Mouse (Mus musculus) CD8-positive naive resting alpha-beta T cell, adult 2 months (primary cell): ENCODE results near the gene St6galnac3.

Experiments used
- DNase-seq, 2 experiments: peaks; one replicate each; pipeline ENCODE4 v3.0.0; 2022; ENCODE audit warnings: low read depth in 2 of 2, low spot score in 2 of 2

St6galnac3 gene

GRCm38 (mm10) chr3:153658051-153658777 lies 66.8 kb downstream of the St6galnac3 start:
- peak in 1 of 2 experiments; percentile 12 for DNase-seq

DNA sequence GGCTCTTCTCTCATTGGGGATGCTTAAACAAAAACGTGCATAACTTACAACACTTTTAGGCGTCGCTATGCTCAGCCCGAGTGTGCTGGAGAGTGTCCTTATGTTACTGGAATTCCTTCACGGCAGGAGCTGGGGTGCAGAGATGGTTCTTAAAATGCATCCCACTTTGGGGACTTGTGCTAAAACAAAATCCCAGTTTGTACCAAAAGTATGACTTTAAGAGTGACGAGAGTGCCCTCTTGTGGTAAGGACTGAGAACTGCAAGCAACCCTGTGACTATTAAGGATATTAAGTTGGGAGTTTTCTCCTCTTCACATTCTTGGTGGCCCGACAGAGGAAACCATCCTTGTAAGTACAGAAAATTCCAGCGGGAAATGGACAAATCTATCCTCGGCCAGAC lies 69.9 kb downstream of the St6galnac3 start:
- DNase-seq: peak; percentile 4 to 21

DNA sequence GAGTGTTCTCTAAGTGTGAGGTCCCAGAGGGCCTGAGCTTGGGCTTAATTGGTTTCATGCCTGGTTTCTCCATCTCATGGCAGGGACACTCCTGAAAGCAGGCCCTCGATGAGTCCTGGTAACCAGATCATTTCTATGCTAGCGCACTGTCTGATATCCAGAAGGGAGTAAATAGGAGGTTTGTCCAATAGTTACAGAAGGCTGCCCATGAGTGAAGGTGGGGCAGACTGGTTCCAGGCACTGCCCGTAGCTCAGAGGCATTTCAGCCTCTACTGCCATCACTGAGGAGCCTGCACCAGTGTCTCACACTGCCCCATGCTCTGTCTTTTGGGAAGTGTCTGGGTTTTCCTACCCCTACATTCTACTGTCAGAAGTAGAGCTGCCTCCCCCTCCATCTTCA lies 72.1 kb downstream of the St6galnac3 start:
- DNase-seq: no peak

- no peak for DNase-seq
Observed at GRCm38 (mm10) chr3:153648713-153649112, 76.3 kb downstream of the St6galnac3 start.

DNA sequence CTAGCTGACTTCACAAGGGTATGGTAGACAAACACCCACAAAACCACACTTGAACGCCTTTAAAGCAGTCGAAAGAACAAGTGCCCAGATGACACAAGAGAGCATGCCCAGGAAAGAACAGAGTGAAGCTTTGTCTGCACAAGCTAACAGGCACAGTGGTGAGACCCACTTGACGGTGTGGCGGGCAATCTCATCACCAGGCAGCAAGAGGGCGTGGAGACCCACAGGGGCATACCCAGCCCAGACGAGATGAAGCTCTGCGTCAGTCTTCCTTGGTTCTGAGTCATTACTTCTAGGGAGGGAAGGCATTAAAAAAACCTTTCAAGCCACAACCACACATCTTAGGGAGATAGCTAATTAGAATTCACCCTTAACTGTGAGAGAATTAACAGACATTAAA lies 79.2 kb downstream of the St6galnac3 start:
- DNase-seq: no peak

DNA sequence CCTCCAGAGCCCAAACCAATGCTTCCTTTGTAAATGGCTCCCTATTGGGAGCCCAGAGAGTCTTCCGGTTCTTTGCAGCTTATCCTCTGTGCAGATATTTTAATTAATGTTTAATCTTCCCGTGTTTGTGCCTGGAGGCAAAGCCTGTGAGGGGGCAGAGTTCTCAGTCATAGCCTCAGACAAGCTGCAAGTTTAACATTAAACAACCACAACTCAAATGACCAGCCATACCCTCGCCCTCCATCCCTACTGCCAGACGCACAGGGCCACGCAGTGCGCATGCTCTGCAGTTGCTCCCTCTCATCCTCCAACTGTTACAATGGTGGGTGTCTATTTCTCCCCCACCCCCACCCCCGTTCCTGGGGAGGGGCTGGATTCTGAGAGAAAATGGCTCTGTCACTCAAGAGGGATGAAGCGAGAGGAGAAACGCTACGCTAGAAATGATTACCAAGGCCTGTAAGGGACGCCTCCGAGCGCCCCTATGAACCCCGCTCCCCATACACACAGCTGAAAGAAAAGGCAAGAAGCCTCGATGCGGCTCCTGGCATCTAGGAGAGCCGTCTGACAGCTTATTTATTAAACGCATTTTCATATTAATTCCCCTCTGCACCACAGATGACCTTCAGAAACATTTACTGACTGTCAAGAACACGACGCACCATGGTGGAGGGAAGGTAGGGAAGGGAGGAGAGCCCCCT lies 81.0 kb downstream of the St6galnac3 start:
- DNase-seq: no peak

DNA sequence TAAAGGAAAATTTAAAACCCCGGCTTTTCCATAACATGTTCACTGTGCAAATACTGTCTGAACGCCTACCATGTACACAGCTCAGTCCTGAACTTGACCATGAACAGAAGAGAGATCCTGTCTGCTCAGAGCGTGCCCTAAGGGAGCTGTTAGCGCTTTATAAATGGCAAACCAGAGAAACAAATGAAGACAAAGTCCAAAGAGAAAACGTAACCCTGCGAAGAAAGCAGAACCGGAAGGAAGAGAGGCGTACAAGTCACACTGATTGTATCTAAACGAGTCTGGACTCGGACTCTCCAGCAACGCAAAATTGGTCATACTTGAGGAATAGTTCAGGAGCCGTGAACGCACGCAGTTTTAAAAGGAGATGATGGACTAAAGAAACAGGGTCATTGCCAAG lies 82.1 kb downstream of the St6galnac3 start:
- no peak for DNase-seq

DNA sequence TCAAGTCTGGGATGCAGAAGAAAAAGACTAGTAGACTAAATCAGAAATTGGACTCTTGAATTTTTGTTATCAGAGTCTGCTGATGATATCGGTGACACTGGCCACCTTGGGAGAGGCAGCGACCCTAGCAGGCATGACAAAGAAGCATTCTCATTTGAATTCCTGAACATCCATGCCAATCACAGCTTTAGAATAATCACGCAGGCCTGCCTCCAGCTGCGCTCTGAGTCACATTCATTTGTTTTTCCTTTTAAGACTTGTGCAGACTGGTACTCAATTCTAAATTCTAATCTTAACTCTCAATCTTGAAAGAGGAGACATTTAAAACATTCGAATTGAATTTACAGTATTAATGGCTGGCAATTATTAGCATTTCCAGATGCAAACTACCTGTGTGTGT lies 83.2 kb downstream of the St6galnac3 start:
- no peak for DNase-seq

- DNase-seq: no peak
Observed at GRCm38 (mm10) chr3:153637336-153637735, 87.6 kb downstream of the St6galnac3 start.

- DNase-seq: no peak
Observed at GRCm38 (mm10) chr3:153636804-153637153, 88.2 kb downstream of the St6galnac3 start.

GRCm38 (mm10) chr3:153636094-153636803 lies 88.7 kb downstream of the St6galnac3 start:
- DNase-seq: no peak

GRCm38 (mm10) chr3:153631988-153632672 lies 92.8 kb downstream of the St6galnac3 start:
- no peak for DNase-seq

DNA sequence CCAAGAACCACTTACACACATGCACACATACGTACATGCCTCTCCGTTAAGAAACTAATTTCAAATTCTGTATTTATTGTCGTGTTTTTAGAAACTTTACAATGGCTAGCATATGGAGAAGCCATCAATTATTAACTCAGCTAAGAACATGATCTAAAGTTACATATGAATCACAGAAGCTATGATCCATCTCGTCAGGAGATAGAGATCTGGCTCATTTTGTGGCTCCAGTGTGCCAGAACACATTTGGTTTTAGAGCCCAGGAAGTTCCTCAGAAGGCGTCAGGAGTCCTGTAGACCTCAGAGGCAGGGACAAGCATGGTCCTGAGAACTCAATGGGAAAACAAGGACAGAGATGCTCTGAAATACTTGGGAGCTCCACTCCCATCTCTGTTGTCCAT lies 98.7 kb downstream of the St6galnac3 start:
- DNase-seq: no peak

DNA sequence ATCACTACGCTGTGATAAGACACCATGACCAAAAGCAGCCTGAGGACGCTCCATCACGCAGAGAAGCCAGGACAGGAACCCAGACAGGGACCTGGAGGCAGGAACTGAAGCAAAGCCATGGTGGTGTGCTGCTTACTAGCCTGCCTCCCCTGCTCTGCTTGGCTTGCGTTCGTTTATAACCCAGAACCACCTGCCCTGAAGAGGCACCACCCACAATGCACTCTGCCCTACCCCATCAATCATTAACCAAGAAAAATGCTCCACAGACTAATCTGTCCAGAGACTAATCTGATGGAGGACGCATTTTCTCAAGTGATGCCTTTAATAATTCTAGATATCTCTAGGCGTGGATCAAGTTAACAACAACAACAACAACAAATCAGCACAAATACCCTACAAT lies 106.0 kb downstream of the St6galnac3 start:
- no peak for DNase-seq

- no peak for DNase-seq
Observed at GRCm38 (mm10) chr3:153616849-153617248, 108.1 kb downstream of the St6galnac3 start.

DNA sequence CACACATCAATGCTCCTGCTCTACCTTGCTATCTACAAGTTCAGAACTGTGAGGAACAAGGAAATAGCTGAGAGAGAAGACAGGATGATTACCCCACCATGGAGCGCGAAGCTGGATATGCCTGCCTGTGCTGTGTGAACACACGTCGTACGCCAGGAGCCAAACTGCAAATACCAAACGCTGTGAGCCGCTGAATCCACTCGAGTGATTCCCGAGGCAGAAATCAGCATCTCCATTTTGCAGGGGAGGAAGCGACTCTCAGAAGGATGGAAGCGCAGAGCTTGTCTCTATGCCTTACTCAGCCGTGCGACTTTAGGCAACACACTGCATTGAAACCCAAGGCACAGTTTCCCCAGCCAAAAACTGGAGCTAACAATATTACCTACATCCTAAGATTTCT lies 114.7 kb downstream of the St6galnac3 start:
- no peak for DNase-seq

DNA sequence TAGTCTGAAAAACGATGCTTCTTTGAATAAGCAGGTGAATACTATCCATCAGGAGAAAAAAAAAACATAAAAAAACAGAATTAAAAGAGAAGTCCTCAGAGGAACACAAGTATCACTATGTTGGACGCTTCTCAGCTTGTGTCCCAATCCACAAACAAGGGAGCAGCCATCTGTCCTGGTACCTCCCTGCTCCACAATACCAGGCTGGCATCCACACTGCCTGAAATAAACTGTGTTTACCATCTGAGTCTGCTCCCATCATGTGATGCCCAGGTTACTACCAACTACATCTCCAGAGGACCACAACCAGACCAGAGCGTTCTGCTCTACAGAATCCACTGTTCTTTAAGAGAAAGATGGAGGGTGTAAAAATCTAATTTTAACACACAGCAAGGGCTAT lies 118.6 kb downstream of the St6galnac3 start:
- no peak for DNase-seq

DNA sequence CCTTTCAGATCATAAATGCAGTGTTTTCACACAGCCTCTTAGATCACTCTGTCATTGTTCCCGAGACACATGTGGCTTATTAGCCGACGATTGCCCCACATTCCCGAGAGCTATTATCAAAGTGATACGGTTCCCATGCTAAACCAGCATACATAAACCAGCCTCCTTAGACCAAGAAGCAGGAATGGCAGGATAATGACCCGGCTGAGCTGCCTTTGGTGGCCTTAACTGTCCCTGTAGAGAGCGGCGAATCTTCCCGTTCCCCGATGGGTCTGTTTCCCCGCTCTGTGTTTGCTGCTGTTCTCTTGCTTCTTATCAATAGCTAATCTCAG lies 119.2 kb downstream of the St6galnac3 start:
- DNase-seq: no peak

- DNase-seq: no peak
Observed at GRCm38 (mm10) chr3:153605089-153605766, 119.7 kb downstream of the St6galnac3 start.

GRCm38 (mm10) chr3:153599179-153599578 lies 125.8 kb downstream of the St6galnac3 start:
- no peak for DNase-seq

DNA sequence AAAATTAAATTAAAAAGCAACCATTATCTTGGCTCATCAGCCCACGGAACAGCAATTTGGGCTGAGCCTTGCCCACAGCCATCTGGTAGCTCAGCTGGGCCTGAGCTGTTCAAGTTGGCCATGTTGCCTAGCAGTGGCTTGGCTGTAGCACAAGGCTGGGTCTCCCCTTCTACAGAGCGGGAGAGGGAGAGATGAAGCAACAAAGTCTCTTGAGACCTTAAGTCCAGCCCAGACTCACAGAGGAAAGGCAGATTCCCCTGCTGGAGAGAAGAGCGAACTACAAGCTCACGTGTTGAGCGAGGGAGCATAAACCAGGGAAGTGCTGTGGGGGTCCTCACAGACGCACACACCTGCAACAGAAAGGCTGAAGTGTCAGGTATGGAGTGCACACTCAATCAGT lies 126.3 kb downstream of the St6galnac3 start:
- no peak for DNase-seq
